Mouse (Mus musculus) heart, postnatal 0 days (tissue): Measurements from ENCODE around the gene Ifi47.

Source experiments
- CTCF ChIP-seq: IDR thresholded peaks from 2 replicates; pipeline ENCODE4 v1.5.1; 2016; ENCODE audit warnings: antibody characterized with exemption, control low read depth, low read depth
- EP300 ChIP-seq: IDR thresholded peaks from 2 replicates; pipeline ENCODE4 v1.6.1; 2016; ENCODE audit warnings: antibody characterized with exemption, low read depth

- TF ChIP-seq EP300, result no peak
- TF ChIP-seq CTCF, result no peak
Measured at GRCm38 (mm10) chr11:49088990-49089652, 12.7 kb downstream of the Ifi47 start.
